Mouse (Mus musculus) limb, embryonic 11.5 days (tissue): ENCODE results near the gene Tpcn1. TPM values are rescaled to one million over a fixed set of nuclear protein-coding genes. Genes with fewer than 3 reads are reported as not detected.

ENCODE experiments used
- ATAC-seq: fragments of 200-750 bp; cut with Nextera tagmentation; 2 replicates; pipeline ENCODE4 v1.8.0; 2017; ENCODE audit warnings: low read depth; ENCODE audit not compliant: insufficient number of reproducible peaks, low FRiP score, low TSS enrichment
- DNase-seq: peaks from one replicate; pipeline ENCODE4 v3.0.0-alpha.2; 2015; ENCODE audit warnings: low spot score
- H3K27ac ChIP-seq: fragments of 300-500 bp; sonication (generic); replicated peaks from 2 replicates; pipeline ENCODE4 v1.5.1; 2014; ENCODE audit warnings: low read depth, mild to moderate bottlenecking, low read length
- H3K27me3 ChIP-seq: fragments of 300-500 bp; sonication (generic); 2 replicates; pipeline ENCODE4 v1.6.1; 2014; ENCODE audit warnings: mild to moderate bottlenecking, low read length, mixed read lengths; ENCODE audit not compliant: control insufficient read depth, insufficient read depth
- H3K36me3 ChIP-seq: fragments of 300-500 bp; sonication (generic); 2 replicates; pipeline ENCODE4 v1.6.1; 2014; ENCODE audit warnings: mild to moderate bottlenecking, low read length, moderate library complexity, mixed read lengths; ENCODE audit not compliant: control insufficient read depth, insufficient read depth
- H3K4me1 ChIP-seq: fragments of 300-500 bp; sonication (generic); 2 replicates; pipeline ENCODE4 v1.6.1; 2014; ENCODE audit warnings: low read length, mixed read lengths; ENCODE audit not compliant: control insufficient read depth, insufficient read depth
- H3K4me2 ChIP-seq: fragments of 300-500 bp; sonication (generic); 2 replicates; pipeline ENCODE4 v1.6.1; 2014; ENCODE audit warnings: low read depth, mild to moderate bottlenecking, moderate library complexity; ENCODE audit not compliant: severe bottlenecking
- H3K4me3 ChIP-seq: fragments of 300-500 bp; sonication (generic); 2 replicates; pipeline ENCODE4 v1.5.1; 2014; ENCODE audit warnings: low read depth, low read length
- H3K9ac ChIP-seq: fragments of 300-500 bp; sonication (generic); 2 replicates; pipeline ENCODE4 v1.6.1; 2014; ENCODE audit warnings: mild to moderate bottlenecking, low read length
- H3K9me3 ChIP-seq: fragments of 300-500 bp; sonication (generic); 2 replicates; pipeline ENCODE4 v1.6.1; 2016; ENCODE audit warnings: low read length; ENCODE audit not compliant: control insufficient read depth
- WGBS: fragments of 180-500 bp; shearing (Covaris S2); extraction: QIAGEN DNeasy Blood & Tissue Kit; methylation state at CpG from one replicate; pipeline ENCODE4 v1.1.7; 2014; 5-methylcytosine and 5-hydroxymethylcytosine counted together
- polyA plus RNA-seq: library from polyadenylated mRNA; unstranded; fragments of >200 nt; fragmentation: Nextera tagmentation; extraction: Ambion mirVana; gene quantifications from 2 replicates; pipeline ENCODE4 v1.2.1, GENCODE M21; 2014

Tpcn1 gene
- polyA plus RNA-seq, 1 experiment from 2014 or later, result 13.9 TPM

- Histone ChIP-seq H3K27me3 (no peaks in the 10 kb centered on the region), H3K4me1 (no peaks in the 10 kb centered on the region), H3K9me3 (no peaks in the 10 kb centered on the region), H3K27ac (no peak overlapping the region), H3K4me3 (no peak overlapping the region), H3K9ac (no peak overlapping the region), H3K36me3 (peaks cover 7% of the 10 kb centered on the region), H3K4me2 (no peak overlapping the region)
- no peak for DNase-seq
- no peak for ATAC-seq
- WGBS, result 97% methylated on average over 4 of the region's 5 CpGs
Observed at GRCm38 (mm10) chr5:120550673-120551072, 37.8 kb downstream of the Tpcn1 start.

- H3K4me2 ChIP-seq, result no peak overlapping the region
- no peak overlapping the region for H3K27ac ChIP-seq
- no peak overlapping the region for H3K4me3 ChIP-seq
- WGBS, result 88% methylated on average over 5 of the region's 5 CpGs
- DNase-seq (no peak), ATAC-seq (no peak)
- H3K36me3 ChIP-seq, result peaks cover 4% of the 10 kb centered on the region; the same call in 1 of the 2 replicates
- H3K4me1 ChIP-seq, result no peaks in the 10 kb centered on the region
- H3K27me3 ChIP-seq, result no peaks in the 10 kb centered on the region
- H3K9ac ChIP-seq, result no peak overlapping the region
- H3K9me3 ChIP-seq, result no peaks in the 10 kb centered on the region
Observed at GRCm38 (mm10) chr5:120550137-120550536, 38.3 kb downstream of the Tpcn1 start.

DNA sequence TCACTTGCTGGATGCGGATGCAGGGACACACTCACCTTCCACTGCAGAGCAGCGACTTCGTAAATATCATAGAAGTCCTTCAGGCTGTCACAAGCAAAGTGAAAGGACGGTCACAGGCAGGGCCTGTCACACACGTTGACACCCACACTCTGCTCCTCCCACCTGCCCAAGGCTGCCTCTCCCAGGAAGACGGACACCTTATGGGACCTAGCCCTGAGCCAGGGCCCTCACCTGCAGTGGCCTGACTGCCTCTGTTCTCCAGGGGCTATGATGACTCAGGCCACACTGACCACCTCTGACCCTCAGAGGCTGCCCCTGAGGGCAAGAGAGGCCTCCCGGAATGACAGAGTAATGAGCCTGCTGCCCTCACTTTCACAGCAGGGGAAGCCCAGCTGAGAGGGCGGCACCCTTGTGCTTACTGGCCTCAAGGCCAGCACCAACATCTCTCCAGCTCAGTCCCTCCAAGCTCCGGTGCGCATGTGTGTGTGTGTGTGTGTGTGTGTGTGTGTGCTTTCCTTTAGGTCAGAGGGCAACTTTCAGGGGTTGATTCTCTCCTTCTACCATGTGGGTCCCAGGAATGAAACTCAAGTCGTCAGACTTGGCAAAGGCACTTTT lies 40.1 kb downstream of the Tpcn1 start:
- Histone ChIP-seq H3K9me3 (no peaks in the 10 kb centered on the region), H3K9ac (no peak overlapping the region), H3K4me2 (no peak overlapping the region), H3K27ac (no peak overlapping the region), H3K36me3 (no peaks in the 10 kb centered on the region; the same call in 1 of the 2 replicates), H3K27me3 (no peaks in the 10 kb centered on the region), H3K4me3 (no peak overlapping the region), H3K4me1 (no peaks in the 10 kb centered on the region)
- DNase-seq (no peak), ATAC-seq (no peak)
- WGBS, result 64% methylated on average over 11 of the region's 11 CpGs

- no peaks in the 10 kb centered on the region for H3K9me3 ChIP-seq
- H3K36me3 ChIP-seq, result peaks cover 5% of the 10 kb centered on the region
- no peak overlapping the region for H3K4me2 ChIP-seq
- H3K27me3 ChIP-seq, result no peaks in the 10 kb centered on the region
- H3K27ac ChIP-seq, result 0 out of 2 replicates have a peak overlapping the region, but pooled peaks have one; percentile 12
- H3K4me3 ChIP-seq, result no peak overlapping the region
- no peak overlapping the region for H3K9ac ChIP-seq
- ATAC-seq, result no peak
- WGBS, result 69% methylated on average over 5 of the region's 5 CpGs
- H3K4me1 ChIP-seq, result peaks cover 39% of the 10 kb centered on the region
- DNase-seq, result no peak
Observed at GRCm38 (mm10) chr5:120536632-120537031, 51.8 kb downstream of the Tpcn1 start.

- DNase-seq (no peak), ATAC-seq (no peak)
- Histone ChIP-seq H3K4me2 (no peak overlapping the region), H3K27ac (0 out of 2 replicates have a peak overlapping the region, but pooled peaks have one; percentile 12), H3K4me3 (no peak overlapping the region), H3K9me3 (no peaks in the 10 kb centered on the region), H3K27me3 (no peaks in the 10 kb centered on the region), H3K36me3 (peaks cover 5% of the 10 kb centered on the region), H3K9ac (no peak overlapping the region), H3K4me1 (peaks cover 39% of the 10 kb centered on the region)
- 82% methylated on average over 13 of the region's 13 CpGs for WGBS
Observed at GRCm38 (mm10) chr5:120536046-120536445, 52.4 kb downstream of the Tpcn1 start.

- no peak for DNase-seq
- Histone ChIP-seq H3K4me1 (peaks cover 39% of the 10 kb centered on the region), H3K27ac (peak overlapping the region; percentile 76), H3K9ac (no peak overlapping the region), H3K4me3 (no peak overlapping the region), H3K9me3 (no peaks in the 10 kb centered on the region), H3K27me3 (no peaks in the 10 kb centered on the region), H3K4me2 (no peak overlapping the region), H3K36me3 (peaks cover 3% of the 10 kb centered on the region)
- WGBS, result 53% methylated on average over 2 of the region's 2 CpGs
- ATAC-seq, result peak; percentile 40; the same call in 1 of the 2 replicates
Observed at GRCm38 (mm10) chr5:120534686-120535075, 53.8 kb downstream of the Tpcn1 start.

DNA sequence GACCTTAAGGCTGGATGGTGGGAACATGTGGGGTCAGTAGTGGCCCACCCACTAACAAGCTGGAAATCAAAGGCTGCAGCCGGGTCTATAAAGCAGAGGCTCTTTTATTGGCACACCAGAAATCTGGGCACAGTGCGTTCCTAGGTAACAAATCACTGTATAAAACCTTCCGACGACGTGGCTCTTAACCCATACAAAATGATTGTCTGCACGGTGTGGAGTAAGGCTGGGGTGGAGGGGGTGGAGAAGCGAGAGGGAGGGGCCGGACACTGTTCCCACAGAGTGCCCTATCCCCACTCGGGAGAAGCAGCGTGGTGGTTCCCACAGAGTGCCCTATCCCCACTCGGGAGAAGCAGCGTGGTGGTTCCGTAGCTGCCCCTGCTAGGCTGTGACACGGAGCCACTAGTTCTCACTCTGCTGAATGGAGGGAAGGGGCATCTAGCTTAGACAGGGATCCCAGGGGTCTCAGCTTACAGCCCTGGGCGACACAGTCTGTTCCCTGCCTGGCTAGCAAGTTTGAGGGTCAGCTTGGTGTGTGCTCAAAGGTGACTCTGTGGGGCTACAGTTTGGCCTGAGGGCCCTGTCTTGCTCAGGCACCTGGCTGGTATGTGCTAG lies 54.3 kb downstream of the Tpcn1 start:
- peaks cover 39% of the 10 kb centered on the region for H3K4me1 ChIP-seq
- peak overlapping the region; percentile 76 for H3K27ac ChIP-seq
- 24% methylated on average over 15 of the region's 15 CpGs for WGBS
- no peak overlapping the region for H3K9ac ChIP-seq
- ATAC-seq (peak; percentile 49; the same call in 1 of the 2 replicates), DNase-seq (peak; percentile 58)
- H3K27me3 ChIP-seq, result no peaks in the 10 kb centered on the region
- peaks cover 3% of the 10 kb centered on the region for H3K36me3 ChIP-seq
- H3K9me3 ChIP-seq, result no peaks in the 10 kb centered on the region
- H3K4me3 ChIP-seq, result no peak overlapping the region
- H3K4me2 ChIP-seq, result no peak overlapping the region

DNA sequence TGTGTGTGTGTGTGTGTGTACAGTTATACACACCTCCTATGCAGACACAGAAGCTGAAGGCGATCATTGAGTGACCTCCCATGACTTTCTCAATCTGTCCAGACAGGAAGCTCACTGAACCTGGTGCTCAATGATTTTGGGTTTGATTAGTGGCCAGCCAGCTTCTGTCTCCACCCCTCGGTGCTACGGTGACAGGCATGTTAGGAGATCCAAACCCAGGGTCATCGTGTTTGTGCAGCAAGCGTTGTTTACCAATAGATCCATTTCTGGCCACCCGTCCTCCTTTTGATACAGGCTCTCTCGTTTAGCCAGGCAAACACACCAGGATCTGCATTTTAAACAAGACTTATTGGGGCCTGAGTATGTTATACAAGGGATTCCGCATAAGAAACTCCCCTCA lies 56.8 kb downstream of the Tpcn1 start:
- no peaks in the 10 kb centered on the region for H3K9me3 ChIP-seq
- no peak overlapping the region for H3K4me3 ChIP-seq
- H3K4me2 ChIP-seq, result no peak overlapping the region
- no peak overlapping the region for H3K9ac ChIP-seq
- no peaks in the 10 kb centered on the region; the same call in 1 of the 2 replicates for H3K36me3 ChIP-seq
- peaks cover 39% of the 10 kb centered on the region for H3K4me1 ChIP-seq
- ATAC-seq, result no peak
- no peak overlapping the region for H3K27ac ChIP-seq
- DNase-seq, result no peak
- no peaks in the 10 kb centered on the region for H3K27me3 ChIP-seq
- WGBS, result 87% methylated on average over 8 of the region's 8 CpGs
